Mouse (Mus musculus): ENCODE measurements around the gene Alox5.

DNA sequence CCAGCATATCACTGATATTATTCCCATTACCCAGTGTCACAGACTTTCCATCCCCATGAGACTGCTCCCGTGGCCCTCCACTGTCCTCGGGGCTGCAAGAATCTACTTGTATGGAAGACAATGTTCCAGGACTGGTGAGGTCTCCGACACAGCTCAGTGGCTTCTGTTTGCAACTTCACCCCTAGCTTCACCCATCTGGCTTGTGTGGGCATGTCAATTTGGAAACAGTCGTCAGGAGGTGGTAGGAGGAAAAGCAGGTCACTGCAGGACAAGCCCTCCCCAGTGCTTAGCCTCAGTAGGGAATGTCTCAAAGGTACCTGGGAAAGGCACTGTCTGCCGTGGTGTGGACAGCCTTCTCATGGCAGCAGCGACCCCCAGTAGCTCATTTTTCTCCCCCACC is 41.3 kb downstream of the Alox5 start:
- TF ChIP-seq POLR2A (IDR thresholded peaks at IDR 0.05; ENCODE audit: insufficient read depth, low read depth, low read length): no peak
- TF ChIP-seq CTCF (IDR thresholded peaks at IDR 0.05; ENCODE audit: insufficient read depth, low read depth, low read length): no peak
